Mouse (Mus musculus) liver, embryonic 16.5 days (tissue): ENCODE measurements around the gene Asic5. TPM values are rescaled to one million over a fixed set of nuclear protein-coding genes. Genes with fewer than 3 reads are reported as not detected.

ENCODE experiments used
- ATAC-seq: fragments of 200-750 bp; cut with Nextera tagmentation; 2 replicates; pipeline ENCODE4 v1.8.0; 2017; ENCODE audit warnings: low read depth, mild to moderate bottlenecking, moderate number of reproducible peaks, moderate library complexity
- H3K27ac ChIP-seq: fragments of 300-500 bp; sonication (generic); 2 replicates; pipeline ENCODE4 v1.5.1; 2014; ENCODE audit warnings: mild to moderate bottlenecking, low read length
- H3K27me3 ChIP-seq: fragments of 300-500 bp; sonication (generic); 2 replicates; pipeline ENCODE4 v1.6.1; 2014; ENCODE audit warnings: low read depth, low read length, mixed read lengths; ENCODE audit not compliant: control insufficient read depth, insufficient read depth
- H3K36me3 ChIP-seq: fragments of 300-500 bp; sonication (generic); 2 replicates; pipeline ENCODE4 v1.6.1; 2014; ENCODE audit warnings: mild to moderate bottlenecking; ENCODE audit not compliant: control insufficient read depth, insufficient read depth
- H3K4me1 ChIP-seq: fragments of 300-500 bp; sonication (generic); 2 replicates; pipeline ENCODE4 v1.6.1; 2014; ENCODE audit warnings: low read depth, low read length, mixed read lengths; ENCODE audit not compliant: control insufficient read depth
- H3K4me2 ChIP-seq: fragments of 300-500 bp; sonication (generic); 2 replicates; pipeline ENCODE4 v1.6.1; 2014; ENCODE audit warnings: low read depth, low read length, mixed read lengths
- H3K4me3 ChIP-seq: fragments of 300-500 bp; sonication (generic); 2 replicates; pipeline ENCODE4 v1.5.1; 2014; ENCODE audit warnings: low read depth, mild to moderate bottlenecking, low read length
- H3K9ac ChIP-seq: fragments of 300-500 bp; sonication (generic); 2 replicates; pipeline ENCODE4 v1.6.1; 2014; ENCODE audit warnings: low read depth, low read length
- H3K9me3 ChIP-seq: fragments of 300-500 bp; sonication (generic); replicated peaks from 2 replicates; pipeline ENCODE4 v1.6.1; 2016; ENCODE audit warnings: low read length; ENCODE audit not compliant: control insufficient read depth
- WGBS: fragments of 180-500 bp; shearing (Covaris S2); extraction: QIAGEN DNeasy Blood & Tissue Kit; methylation state at CpG from one replicate; pipeline ENCODE4 v1.1.7; 2014; ENCODE audit not compliant: insufficient replicate concordance; 5-methylcytosine and 5-hydroxymethylcytosine counted together
- polyA plus RNA-seq: library from polyadenylated mRNA; unstranded; fragments of >200 nt; fragmentation: Nextera tagmentation; extraction: Ambion mirVana; gene quantifications from 2 replicates; pipeline ENCODE4 v1.2.1, GENCODE M21; 2015

Gene Asic5
- polyA plus RNA-seq, 1 experiment from 2014 or later: 0.32 TPM

DNA sequence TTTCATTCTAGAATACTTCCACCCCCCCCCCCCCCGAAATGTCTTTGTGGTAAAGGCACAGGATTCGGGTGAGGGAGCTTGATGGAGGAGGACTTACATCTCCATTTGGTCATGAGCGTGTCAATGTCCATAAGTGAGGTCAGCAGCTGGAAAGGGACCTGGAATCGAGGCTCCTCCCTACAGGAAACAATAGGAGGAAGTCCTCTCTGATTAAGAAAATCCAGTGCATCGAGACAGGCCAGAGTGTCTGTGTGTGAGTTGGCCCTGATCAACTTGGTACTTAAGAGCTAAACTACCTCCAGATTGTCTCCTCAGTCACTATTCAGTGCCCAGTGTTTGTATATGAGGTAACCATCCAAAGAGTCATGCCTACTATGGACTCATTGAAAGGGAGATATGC, 20.8 kb upstream of the Asic5 start:
- Histone ChIP-seq H3K4me1 (no peaks in the 10 kb centered on the region), H3K4me3 (no peak overlapping the region), H3K9ac (no peak overlapping the region), H3K4me2 (no peak overlapping the region), H3K27ac (no peak overlapping the region), H3K36me3 (no peaks in the 10 kb centered on the region), H3K27me3 (no peaks in the 10 kb centered on the region), H3K9me3 (no peaks in the 10 kb centered on the region)
- 44% methylated on average over 5 of the region's 5 CpGs for WGBS
- ATAC-seq: no peak

DNA sequence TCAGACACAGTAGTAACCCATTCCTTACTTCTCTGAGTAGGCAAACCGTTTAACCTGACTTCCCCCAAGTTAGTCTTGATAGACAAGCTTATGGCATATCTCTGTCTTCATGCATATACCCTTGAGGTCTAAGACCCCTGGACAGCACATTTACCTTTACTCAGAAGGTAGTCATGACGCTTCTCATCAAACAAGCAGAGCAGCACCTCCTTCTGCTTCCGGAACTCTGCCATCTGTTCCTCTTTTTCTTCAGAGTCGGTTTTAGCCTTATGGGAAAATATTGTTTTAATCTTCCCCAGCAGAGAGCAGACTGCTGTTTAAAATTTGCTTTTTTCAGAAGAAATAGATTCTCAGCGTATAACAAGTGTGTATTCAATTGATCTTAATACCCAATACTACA, 18.3 kb upstream of the Asic5 start:
- no peaks in the 10 kb centered on the region for H3K9me3 ChIP-seq
- H3K27ac ChIP-seq: no peak overlapping the region
- ATAC-seq: no peak
- no peaks in the 10 kb centered on the region for H3K27me3 ChIP-seq
- no peak overlapping the region for H3K4me3 ChIP-seq
- no peaks in the 10 kb centered on the region for H3K36me3 ChIP-seq
- H3K9ac ChIP-seq: no peak overlapping the region
- WGBS: 37% methylated on average over 5 of the region's 5 CpGs
- no peaks in the 10 kb centered on the region for H3K4me1 ChIP-seq
- H3K4me2 ChIP-seq: no peak overlapping the region

DNA sequence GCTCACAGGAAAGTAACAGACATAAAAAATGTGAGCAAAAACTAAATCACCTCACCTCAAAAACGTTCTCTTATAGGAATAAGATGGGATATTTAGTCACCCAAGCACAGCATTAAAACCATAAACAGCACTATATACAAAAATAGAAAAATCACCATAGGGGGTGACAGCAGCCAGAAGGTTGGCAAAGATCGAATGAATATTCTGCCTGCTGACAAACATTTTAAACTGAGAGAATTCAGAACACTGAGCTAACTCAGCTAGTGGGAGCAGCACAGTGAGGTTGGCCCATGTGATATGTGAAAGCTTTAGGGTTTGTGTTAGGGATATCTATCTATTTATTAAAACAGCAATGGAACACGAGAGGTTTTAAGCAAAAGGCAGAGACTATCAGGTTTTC, 17.5 kb upstream of the Asic5 start:
- no peak overlapping the region for H3K4me2 ChIP-seq
- no peak overlapping the region for H3K9ac ChIP-seq
- no peak for ATAC-seq
- H3K36me3 ChIP-seq: no peaks in the 10 kb centered on the region
- H3K4me3 ChIP-seq: no peak overlapping the region
- no peaks in the 10 kb centered on the region for H3K27me3 ChIP-seq
- 50% methylated on average over 3 of the region's 3 CpGs for WGBS
- H3K9me3 ChIP-seq: no peaks in the 10 kb centered on the region
- no peak overlapping the region for H3K27ac ChIP-seq
- no peaks in the 10 kb centered on the region for H3K4me1 ChIP-seq

DNA sequence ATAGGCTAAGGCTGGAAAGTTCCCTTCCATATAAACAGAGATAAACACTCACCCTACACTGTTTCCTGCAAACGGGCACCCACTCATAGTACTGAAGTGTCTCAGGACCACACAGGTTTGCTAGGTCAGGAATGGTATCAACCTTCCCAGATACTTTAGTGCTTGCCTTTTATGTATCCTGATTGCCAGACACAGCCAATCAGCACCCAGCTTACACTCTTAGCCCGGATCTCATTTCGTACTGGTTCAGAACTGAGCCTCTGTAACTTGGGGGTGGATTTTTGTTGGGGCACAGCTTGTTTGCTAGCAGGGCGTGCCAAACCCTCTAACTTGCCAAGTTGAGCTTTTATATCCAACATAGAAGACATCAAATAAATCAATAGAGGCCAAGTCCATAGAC, 6.5 kb upstream of the Asic5 start:
- no peaks in the 10 kb centered on the region for H3K36me3 ChIP-seq
- no peaks in the 10 kb centered on the region for H3K27me3 ChIP-seq
- ATAC-seq: no peak
- H3K27ac ChIP-seq: no peak overlapping the region
- no peak overlapping the region for H3K4me2 ChIP-seq
- no peaks in the 10 kb centered on the region for H3K9me3 ChIP-seq
- H3K4me3 ChIP-seq: no peak overlapping the region
- whole genome bisulfite sequencing: 40% methylated on average over 4 of the region's 4 CpGs
- no peak overlapping the region for H3K9ac ChIP-seq
- no peaks in the 10 kb centered on the region for H3K4me1 ChIP-seq

DNA sequence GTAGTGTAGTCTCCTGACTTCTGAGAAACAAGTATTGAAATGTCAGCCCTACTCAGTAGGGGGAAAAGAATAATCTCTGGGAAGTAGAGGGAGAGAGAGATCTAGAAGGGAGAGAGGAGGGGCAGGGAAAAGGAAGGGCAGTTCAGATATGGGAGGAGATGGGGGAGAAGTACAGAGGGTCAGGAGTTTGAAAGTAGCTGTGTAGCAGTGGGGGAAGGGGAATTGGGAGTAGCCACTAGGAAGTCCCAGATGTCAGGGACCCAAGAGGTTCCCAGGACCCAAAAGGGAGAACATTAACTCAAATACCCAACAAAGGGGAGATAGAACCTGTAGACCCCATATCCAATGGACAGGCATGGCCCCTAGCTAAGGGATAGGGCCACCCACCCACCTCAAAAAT, 6.0 kb upstream of the Asic5 start, which contains the start of gene Tdo2:
Tdo2 (minus strand) TSS at position 101 of the 400 bp plus-strand sequence.
- H3K27me3 ChIP-seq: no peaks in the 10 kb centered on the region
- no peaks in the 10 kb centered on the region for H3K4me1 ChIP-seq
- no peaks in the 10 kb centered on the region for H3K9me3 ChIP-seq
- no peak for ATAC-seq
- no peak within 1 kb of the TSS for H3K27ac ChIP-seq
- H3K36me3 ChIP-seq: no peaks in the 10 kb centered on the region
- no peak within 1 kb of the TSS for H3K4me3 ChIP-seq
- H3K4me2 ChIP-seq: no peak within 1 kb of the TSS
- no peak within 1 kb of the TSS for H3K9ac ChIP-seq

DNA sequence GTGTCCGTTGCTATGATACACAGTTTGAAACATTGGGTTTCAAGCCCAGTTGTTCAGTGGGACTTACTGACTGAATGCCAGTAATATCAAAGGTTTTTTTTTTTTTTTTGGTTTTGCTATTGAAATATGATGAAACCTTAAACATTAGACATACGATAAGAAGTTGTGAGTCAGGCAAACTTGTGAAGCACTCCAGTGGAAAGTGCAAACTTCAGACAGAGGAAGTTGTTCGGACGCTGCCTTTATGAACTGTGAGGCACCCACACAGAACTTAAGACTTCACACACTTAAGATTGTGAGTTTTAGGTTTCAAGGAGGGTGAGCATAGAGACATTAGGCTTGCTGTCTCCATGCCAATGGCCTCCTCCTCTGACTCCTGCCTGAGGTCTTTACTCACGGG, 514 bp upstream of the Asic5 start:
- Histone ChIP-seq H3K27me3 (no peaks in the 10 kb centered on the region), H3K4me1 (no peaks in the 10 kb centered on the region), H3K36me3 (no peaks in the 10 kb centered on the region), H3K27ac (no peak overlapping the region), H3K4me2 (no peak overlapping the region), H3K4me3 (no peak overlapping the region), H3K9ac (no peak overlapping the region), H3K9me3 (no peaks in the 10 kb centered on the region)
- no peak for ATAC-seq
- 74% methylated on average over 5 of the region's 5 CpGs for WGBS

DNA sequence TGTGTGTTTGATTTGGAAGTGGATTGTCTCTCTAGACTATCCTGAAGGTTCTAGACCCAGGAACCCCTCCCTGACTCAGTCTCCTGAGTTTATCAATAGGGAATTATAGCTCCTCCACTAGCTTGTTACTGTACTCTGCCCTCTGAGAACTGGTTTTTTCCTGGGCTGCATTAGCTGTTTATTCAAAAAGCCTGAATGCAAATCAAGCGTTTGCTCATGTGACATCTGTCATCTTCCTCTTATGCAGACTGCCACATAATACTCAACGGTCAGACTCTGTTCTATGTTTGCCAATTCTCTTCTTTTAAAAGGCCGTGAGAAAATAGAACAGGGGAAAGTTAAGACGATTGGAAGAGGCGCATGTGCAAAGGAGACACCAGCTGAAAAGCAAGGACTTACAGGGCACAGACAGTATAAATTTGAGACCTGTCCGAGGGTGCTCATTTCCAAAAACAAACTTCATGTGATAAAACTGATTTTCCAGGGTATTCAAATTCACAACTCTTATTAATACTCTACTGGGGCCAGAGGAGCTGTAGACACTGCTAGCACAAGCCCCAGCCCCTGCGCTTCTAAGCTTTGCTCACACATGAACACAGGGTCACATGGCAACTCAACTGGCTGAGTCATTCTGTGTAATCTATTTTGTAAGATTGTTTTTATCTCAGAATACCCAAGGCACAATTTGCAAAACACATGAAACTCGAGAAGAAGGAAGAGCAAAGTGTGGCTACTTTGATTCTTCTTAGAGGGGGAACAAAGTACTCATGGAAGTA, 1.2 kb downstream of the Asic5 start:
- no peaks in the 10 kb centered on the region for H3K4me1 ChIP-seq
- no peak overlapping the region for H3K4me2 ChIP-seq
- H3K4me3 ChIP-seq: no peak overlapping the region
- 52% methylated on average over 8 of the region's 8 CpGs for WGBS
- no peaks in the 10 kb centered on the region for H3K27me3 ChIP-seq
- no peak overlapping the region for H3K27ac ChIP-seq
- H3K9ac ChIP-seq: no peak overlapping the region
- no peaks in the 10 kb centered on the region for H3K36me3 ChIP-seq
- no peaks in the 10 kb centered on the region for H3K9me3 ChIP-seq
- ATAC-seq: no peak

DNA sequence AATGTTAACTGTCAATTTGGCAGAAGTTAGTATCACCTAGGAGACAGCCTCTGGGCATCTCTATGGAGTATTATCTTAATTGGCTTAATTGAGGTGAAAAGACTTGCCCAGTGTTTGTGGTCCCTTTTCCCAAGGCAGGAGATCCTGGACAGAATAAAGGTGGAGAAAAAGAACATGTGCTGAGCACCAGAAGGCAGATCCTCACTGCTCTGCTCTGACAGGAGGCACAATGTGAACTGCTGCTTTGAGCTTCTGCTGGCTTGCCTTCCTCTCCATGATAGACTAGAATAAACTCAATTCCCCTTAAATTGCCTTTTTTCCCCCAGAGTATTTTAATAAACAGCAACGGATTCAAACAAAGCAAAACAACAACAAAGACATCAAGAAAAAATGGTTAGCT, 3.0 kb downstream of the Asic5 start:
- H3K27me3 ChIP-seq: no peaks in the 10 kb centered on the region
- H3K4me1 ChIP-seq: no peaks in the 10 kb centered on the region
- WGBS: 28% methylated on average over 1 of the region's 1 CpGs
- H3K27ac ChIP-seq: no peak overlapping the region
- no peak overlapping the region for H3K4me2 ChIP-seq
- no peak overlapping the region for H3K9ac ChIP-seq
- no peaks in the 10 kb centered on the region for H3K9me3 ChIP-seq
- H3K4me3 ChIP-seq: no peak overlapping the region
- H3K36me3 ChIP-seq: no peaks in the 10 kb centered on the region
- no peak for ATAC-seq

DNA sequence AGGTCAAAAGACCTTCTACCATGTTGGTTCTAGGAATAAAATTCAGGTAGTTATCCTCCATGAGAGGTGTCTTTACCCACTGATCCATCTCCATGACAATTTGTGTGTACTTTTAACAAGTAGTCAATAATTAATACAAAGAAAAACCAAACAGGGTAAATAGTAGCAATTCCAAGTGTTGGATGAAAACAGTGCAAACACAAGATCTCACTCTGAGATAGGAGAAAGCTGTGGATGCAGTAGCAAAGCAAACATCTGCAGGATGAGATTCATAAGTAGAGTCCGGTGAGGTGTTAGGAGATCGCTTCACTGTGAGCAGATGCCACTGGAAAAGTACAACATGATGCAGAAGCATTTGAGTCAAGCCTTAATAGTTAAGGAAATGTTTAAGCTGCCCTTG, 4.0 kb downstream of the Asic5 start:
- 68% methylated on average over 2 of the region's 2 CpGs for WGBS
- Histone ChIP-seq H3K9ac (no peak overlapping the region), H3K9me3 (no peaks in the 10 kb centered on the region), H3K36me3 (no peaks in the 10 kb centered on the region), H3K27ac (no peak overlapping the region), H3K4me3 (no peak overlapping the region), H3K27me3 (no peaks in the 10 kb centered on the region), H3K4me2 (no peak overlapping the region), H3K4me1 (no peaks in the 10 kb centered on the region)
- no peak for ATAC-seq
